Mouse (Mus musculus) hindbrain, embryonic 11.5 days (tissue): ENCODE results near the gene Igfbp3. TPM values are rescaled to one million over a fixed set of nuclear protein-coding genes. Genes with fewer than 3 reads are reported as not detected.
A peak's percentile ranks its signal among the peaks of the same experiment; 100 is the strongest.

Experiments used
- ATAC-seq: fragments of 200-750 bp; cut with Nextera tagmentation; 2 replicates; pipeline ENCODE4 v1.8.0; 2017; ENCODE audit warnings: mild to moderate bottlenecking, moderate TSS enrichment, moderate library complexity; ENCODE audit not compliant: low FRiP score
- DNase-seq: peaks from one replicate; pipeline ENCODE4 v3.0.0-alpha.2; 2015; ENCODE audit warnings: low spot score
- H3K27ac ChIP-seq: fragments of 300-500 bp; sonication (generic); 2 replicates; pipeline ENCODE4 v1.5.1; 2014; ENCODE audit warnings: mild to moderate bottlenecking, low read depth, low read length
- H3K27me3 ChIP-seq: fragments of 300-500 bp; sonication (generic); 2 replicates; pipeline ENCODE4 v1.6.1; 2014; ENCODE audit warnings: mild to moderate bottlenecking, low read length, moderate library complexity, mixed read lengths; ENCODE audit not compliant: control insufficient read depth, insufficient read depth
- H3K36me3 ChIP-seq: fragments of 300-500 bp; sonication (generic); 2 replicates; pipeline ENCODE4 v1.6.1; 2014; ENCODE audit warnings: mild to moderate bottlenecking, low read length, moderate library complexity, mixed read lengths; ENCODE audit not compliant: control insufficient read depth, insufficient read depth
- H3K4me1 ChIP-seq: fragments of 300-500 bp; sonication (generic); replicated peaks from 2 replicates; pipeline ENCODE4 v1.6.1; 2014; ENCODE audit warnings: low read length, mixed read lengths; ENCODE audit not compliant: control insufficient read depth, insufficient read depth
- H3K4me2 ChIP-seq: fragments of 300-500 bp; sonication (generic); replicated peaks from 2 replicates; pipeline ENCODE4 v1.6.1; 2014; ENCODE audit warnings: mild to moderate bottlenecking, low read depth, low read length
- H3K4me3 ChIP-seq: fragments of 300-500 bp; sonication (generic); 2 replicates; pipeline ENCODE4 v1.5.1; 2014; ENCODE audit warnings: low read depth, low read length
- H3K9ac ChIP-seq: fragments of 300-500 bp; sonication (generic); 2 replicates; pipeline ENCODE4 v1.6.1; 2014; ENCODE audit warnings: low read depth, low read length
- H3K9me3 ChIP-seq: fragments of 300-500 bp; sonication (generic); 2 replicates; pipeline ENCODE4 v1.6.1; 2016; ENCODE audit warnings: low read length; ENCODE audit not compliant: control insufficient read depth
- WGBS: fragments of 180-500 bp; shearing (Covaris S2); extraction: QIAGEN DNeasy Blood & Tissue Kit; methylation state at CpG from one replicate; pipeline ENCODE4 v1.1.7; 2014; 5-methylcytosine and 5-hydroxymethylcytosine counted together
- polyA plus RNA-seq: library from polyadenylated mRNA; unstranded; fragments of >200 nt; fragmentation: Nextera tagmentation; extraction: Ambion mirVana; gene quantifications from 2 replicates; pipeline ENCODE4 v1.2.1, GENCODE M21; 2014

The Igfbp3 gene
- polyA plus RNA-seq, 1 experiment from 2014 or later, result 16.8 TPM

GRCm38 (mm10) chr11:7164416-7164815, 49.3 kb downstream of the Igfbp3 start:
- no peak overlapping the region for H3K4me2 ChIP-seq
- no peak overlapping the region for H3K9ac ChIP-seq
- WGBS, result 59% methylated on average over 4 of the region's 4 CpGs
- H3K27me3 ChIP-seq, result no peaks in the 10 kb centered on the region
- H3K9me3 ChIP-seq, result no peaks in the 10 kb centered on the region
- ATAC-seq (no peak), DNase-seq (no peak)
- H3K27ac ChIP-seq, result no peak overlapping the region
- no peak overlapping the region for H3K4me3 ChIP-seq
- no peaks in the 10 kb centered on the region for H3K36me3 ChIP-seq
- 0 out of 2 replicates have a peak, but pooled peaks cover 2% of the 10 kb centered on the region for H3K4me1 ChIP-seq

- WGBS, result 78% methylated on average over 8 of the region's 8 CpGs
Measured at GRCm38 (mm10) chr11:7161502-7162174, 52.1 kb downstream of the Igfbp3 start.

GRCm38 (mm10) chr11:7160637-7161101, 53.1 kb downstream of the Igfbp3 start:
- Histone ChIP-seq H3K27me3 (no peaks in the 10 kb centered on the region), H3K4me3 (no peak overlapping the region), H3K27ac (no peak overlapping the region), H3K36me3 (no peaks in the 10 kb centered on the region), H3K9ac (no peak overlapping the region), H3K9me3 (no peaks in the 10 kb centered on the region), H3K4me1 (0 out of 2 replicates have a peak, but pooled peaks cover 2% of the 10 kb centered on the region), H3K4me2 (no peak overlapping the region)
- 42% methylated on average over 4 of the region's 4 CpGs for WGBS
- DNase-seq (peak; percentile 19), ATAC-seq (peak; percentile 38; the same call in 1 of the 2 replicates)

More at GRCm38 (mm10) chr11:7161502-7162174, 52.1 kb downstream of the Igfbp3 start:
- Histone ChIP-seq H3K9ac (no peak overlapping the region), H3K27ac (no peak overlapping the region), H3K9me3 (no peaks in the 10 kb centered on the region), H3K4me1 (0 out of 2 replicates have a peak, but pooled peaks cover 2% of the 10 kb centered on the region), H3K27me3 (no peaks in the 10 kb centered on the region), H3K4me2 (no peak overlapping the region), H3K36me3 (no peaks in the 10 kb centered on the region), H3K4me3 (no peak overlapping the region)
- peak; percentile 62 for ATAC-seq
- DNase-seq, result peak; percentile 70

- Histone ChIP-seq H3K36me3 (no peaks in the 10 kb centered on the region), H3K9me3 (no peaks in the 10 kb centered on the region), H3K27ac (no peak overlapping the region), H3K4me3 (no peak overlapping the region), H3K4me2 (no peak overlapping the region), H3K4me1 (0 out of 2 replicates have a peak, but pooled peaks cover 2% of the 10 kb centered on the region), H3K9ac (no peak overlapping the region), H3K27me3 (no peaks in the 10 kb centered on the region)
- 77% methylated on average over 6 of the region's 6 CpGs for WGBS
- no peak for ATAC-seq
- DNase-seq, result no peak
Measured at GRCm38 (mm10) chr11:7160146-7160545, 53.6 kb downstream of the Igfbp3 start.

- ATAC-seq, result no peak
- WGBS, result 91% methylated on average over 6 of the region's 6 CpGs
- H3K4me1 ChIP-seq, result 0 out of 2 replicates have a peak, but pooled peaks cover 2% of the 10 kb centered on the region
Measured at GRCm38 (mm10) chr11:7158196-7158595, 55.5 kb downstream of the Igfbp3 start.

GRCm38 (mm10) chr11:7156427-7156826, 57.3 kb downstream of the Igfbp3 start:
- H3K9me3 ChIP-seq, result no peaks in the 10 kb centered on the region

More at GRCm38 (mm10) chr11:7158196-7158595, 55.5 kb downstream of the Igfbp3 start:
- Histone ChIP-seq H3K27ac (no peak overlapping the region), H3K27me3 (no peaks in the 10 kb centered on the region), H3K9me3 (no peaks in the 10 kb centered on the region), H3K4me3 (no peak overlapping the region), H3K4me2 (no peak overlapping the region), H3K9ac (no peak overlapping the region), H3K36me3 (no peaks in the 10 kb centered on the region)
- no peak for DNase-seq

More at GRCm38 (mm10) chr11:7156427-7156826, 57.3 kb downstream of the Igfbp3 start:
- H3K36me3 ChIP-seq, result no peaks in the 10 kb centered on the region
- no peak overlapping the region for H3K4me3 ChIP-seq
- ATAC-seq, result no peak
- H3K4me1 ChIP-seq, result 0 out of 2 replicates have a peak, but pooled peaks cover 2% of the 10 kb centered on the region
- no peak for DNase-seq
- 69% methylated on average over 4 of the region's 4 CpGs for WGBS
- no peak overlapping the region for H3K27ac ChIP-seq
- no peak overlapping the region for H3K9ac ChIP-seq
- H3K4me2 ChIP-seq, result no peak overlapping the region
- no peaks in the 10 kb centered on the region for H3K27me3 ChIP-seq

Other genes starting within 250 kb of the Igfbp3 start
- 1.8 and 2.0 TPM in 2 replicates for gene Adcy1, start 150.4 kb downstream of the Igfbp3 start, polyA plus RNA-seq
- gene Gm11985, start 25.4 kb downstream of the Igfbp3 start, polyA plus RNA-seq, result not detected in 2 replicates
- 0.14 and 0.67 TPM in 2 replicates for gene Igfbp1, start 16.1 kb downstream of the Igfbp3 start, polyA plus RNA-seq